Mouse (Mus musculus): ENCODE results near the gene Fam178b.
"Not testable (repeated sequence)": the region's sequence is repeated elsewhere in the genome, so short reads cannot be mapped to it uniquely, and the experiment has no call there.

Fam178b gene

DNA sequence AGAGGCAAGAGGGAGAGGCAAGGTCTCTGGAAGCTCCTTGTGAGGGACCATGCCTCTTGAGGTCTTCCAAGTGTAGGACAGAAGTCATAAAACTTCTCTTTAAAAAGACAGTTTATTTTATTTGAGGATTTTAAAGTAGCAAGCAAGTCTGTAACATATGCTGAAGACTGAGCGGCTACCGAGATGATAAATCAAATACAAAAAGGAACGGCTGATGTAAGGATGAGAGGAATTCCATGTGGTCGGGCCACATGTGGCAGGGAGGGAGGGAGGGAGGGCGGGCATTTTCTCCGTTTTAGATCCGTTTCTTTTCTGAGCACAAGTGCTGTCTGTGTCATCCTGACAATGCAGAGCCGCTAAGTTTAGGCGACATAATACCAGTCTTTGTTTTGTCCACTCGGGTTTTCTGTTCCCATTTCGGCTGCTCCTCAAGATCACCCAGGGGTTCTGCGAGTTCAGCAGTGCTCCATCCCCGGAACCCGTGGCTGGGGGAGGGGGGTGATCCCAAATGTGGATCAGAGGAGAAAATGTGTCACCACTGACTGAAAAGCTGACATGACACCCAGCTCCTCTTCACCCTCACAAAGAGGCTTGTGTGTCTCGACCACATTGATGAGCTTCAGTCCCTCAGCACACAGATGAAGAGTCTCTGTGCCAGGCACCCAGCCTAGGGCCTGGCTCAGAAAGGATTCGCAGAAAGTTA lies 10.2 kb downstream of the Fam178b start:
- no peak for DNase-seq (ENCODE audit: low spot score in 2 of 2)

DNA sequence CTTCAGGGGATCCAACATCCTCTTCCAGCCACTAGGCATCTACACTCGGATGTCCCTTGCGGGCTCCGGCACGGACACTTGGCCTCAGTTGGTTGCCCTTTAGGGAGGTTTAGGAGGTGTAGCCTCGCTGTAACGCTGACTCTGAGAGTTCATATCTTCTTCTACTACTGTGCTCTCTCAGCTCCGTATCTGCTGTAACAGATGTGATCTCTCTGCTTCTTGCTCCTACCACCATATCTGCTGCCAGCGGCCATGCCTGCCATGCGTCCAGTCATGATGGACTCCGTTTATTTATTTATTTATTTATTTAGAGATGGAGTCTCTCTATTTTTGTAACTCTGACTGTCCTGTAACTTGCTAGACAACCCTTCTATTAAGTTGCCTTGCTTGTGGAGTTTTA lies 11.7 kb downstream of the Fam178b start:
- no peak for DNase-seq (ENCODE audit: low spot score in 2 of 2)

DNA sequence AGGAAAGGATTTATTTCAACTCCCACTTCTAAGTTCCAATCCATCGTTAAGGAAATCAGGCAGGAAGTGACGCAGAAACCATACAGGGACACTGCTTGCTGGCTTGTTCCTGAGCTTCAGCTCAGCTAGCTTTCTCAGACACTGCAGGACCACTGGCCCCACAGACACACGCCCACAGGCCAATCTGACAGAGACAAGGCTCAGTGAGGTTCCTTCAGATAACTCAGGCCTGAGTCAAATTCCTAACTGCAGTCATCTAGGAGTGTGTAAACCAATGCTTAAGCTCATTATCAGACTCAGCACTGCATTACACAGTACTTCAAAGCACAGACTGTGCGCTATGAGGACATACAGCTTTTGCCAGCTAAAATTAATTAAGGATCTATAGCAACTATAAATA lies 12.7 kb downstream of the Fam178b start:
- DNase-seq (ENCODE audit: low spot score in 2 of 2): no peak

DNA sequence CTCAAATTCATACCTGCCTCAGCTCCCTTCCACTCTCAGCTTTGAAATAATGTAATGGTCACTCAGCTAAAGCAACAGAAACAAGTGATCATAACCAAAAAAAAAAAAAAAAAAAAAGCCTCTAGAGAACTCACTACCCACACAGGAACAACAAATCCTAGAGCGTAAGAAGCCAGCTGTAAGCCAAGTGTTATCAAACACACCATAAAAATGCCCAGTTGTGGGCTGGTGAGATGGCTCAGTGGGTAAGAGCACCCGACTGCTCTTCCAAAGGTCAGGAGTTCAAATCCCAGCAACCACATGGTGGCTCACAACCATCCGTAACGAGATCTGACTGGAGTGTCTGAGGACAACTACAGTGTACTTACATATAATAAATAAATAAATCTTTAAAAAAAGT lies 15.0 kb downstream of the Fam178b start:
- not testable (repeated sequence) for DNase-seq (ENCODE audit: low spot score in 2 of 2)

DNA sequence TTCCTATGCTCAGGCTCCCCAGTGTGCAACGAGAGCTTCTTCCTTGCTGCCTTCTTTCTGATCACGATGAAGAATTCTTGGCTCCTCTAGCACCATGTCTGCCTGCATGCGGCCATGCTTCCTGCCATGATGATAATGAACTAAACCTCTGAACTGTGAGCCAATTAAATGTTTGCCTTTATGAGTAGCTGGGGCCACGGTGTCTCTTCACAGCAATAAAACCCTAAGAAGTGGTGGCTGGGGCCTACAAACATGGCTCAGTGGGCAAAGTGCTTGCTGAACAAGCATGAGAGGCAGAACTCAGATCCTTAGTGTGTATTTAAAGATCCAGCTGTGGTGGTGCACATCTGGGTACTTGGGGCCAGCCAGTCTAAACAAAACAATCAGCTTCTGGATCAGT lies 17.0 kb downstream of the Fam178b start:
- DNase-seq (ENCODE audit: low spot score in 2 of 2): no peak

DNA sequence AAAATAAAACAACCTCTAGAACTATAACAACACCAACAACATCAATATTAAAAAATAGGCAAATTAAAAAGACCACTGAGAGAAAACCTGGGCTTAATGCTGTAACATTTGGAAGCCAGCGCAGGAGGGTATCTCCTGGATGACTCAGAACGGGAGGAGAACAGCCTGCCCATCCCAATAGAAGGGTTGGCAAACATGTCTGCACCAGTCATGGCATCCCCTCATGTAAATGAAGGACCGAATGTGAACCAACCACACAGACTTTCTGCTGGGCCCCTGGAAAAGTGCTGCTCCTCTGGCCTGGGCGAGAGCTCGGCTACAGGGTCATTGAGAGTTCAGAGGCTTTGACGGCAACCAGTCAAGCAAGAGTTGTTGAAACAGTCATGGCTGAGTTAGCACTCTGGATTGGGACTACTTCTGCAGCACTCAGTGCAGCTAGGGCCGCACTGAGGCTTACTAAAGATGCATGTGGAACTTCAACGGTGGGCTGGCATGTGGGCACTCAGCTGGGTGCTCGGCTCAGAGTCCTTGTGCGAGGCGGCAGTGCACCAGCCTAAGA lies 17.7 kb downstream of the Fam178b start:
- DNase-seq (ENCODE audit: low spot score in 2 of 2): no peak

DNA sequence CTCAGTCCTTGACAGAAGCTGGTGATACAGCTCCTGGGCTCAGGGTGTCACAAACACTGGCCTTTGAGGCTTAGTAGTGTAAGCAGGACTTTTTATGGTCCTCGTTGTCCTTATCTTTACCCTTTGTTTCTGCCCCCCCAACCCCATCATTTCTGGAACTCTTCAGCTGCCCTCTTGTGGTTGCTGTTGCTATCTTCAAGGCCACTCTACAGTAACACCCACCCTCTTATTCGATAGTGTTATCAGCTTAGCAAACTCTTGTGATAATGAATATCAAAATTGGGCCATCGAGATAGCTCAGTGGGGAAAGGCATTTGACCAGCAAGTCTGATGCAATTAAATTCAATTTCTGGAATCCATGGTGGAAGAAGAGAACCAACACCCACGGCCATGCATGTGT lies 18.5 kb downstream of the Fam178b start:
- no peak for DNase-seq (ENCODE audit: low spot score in 2 of 2)

DNA sequence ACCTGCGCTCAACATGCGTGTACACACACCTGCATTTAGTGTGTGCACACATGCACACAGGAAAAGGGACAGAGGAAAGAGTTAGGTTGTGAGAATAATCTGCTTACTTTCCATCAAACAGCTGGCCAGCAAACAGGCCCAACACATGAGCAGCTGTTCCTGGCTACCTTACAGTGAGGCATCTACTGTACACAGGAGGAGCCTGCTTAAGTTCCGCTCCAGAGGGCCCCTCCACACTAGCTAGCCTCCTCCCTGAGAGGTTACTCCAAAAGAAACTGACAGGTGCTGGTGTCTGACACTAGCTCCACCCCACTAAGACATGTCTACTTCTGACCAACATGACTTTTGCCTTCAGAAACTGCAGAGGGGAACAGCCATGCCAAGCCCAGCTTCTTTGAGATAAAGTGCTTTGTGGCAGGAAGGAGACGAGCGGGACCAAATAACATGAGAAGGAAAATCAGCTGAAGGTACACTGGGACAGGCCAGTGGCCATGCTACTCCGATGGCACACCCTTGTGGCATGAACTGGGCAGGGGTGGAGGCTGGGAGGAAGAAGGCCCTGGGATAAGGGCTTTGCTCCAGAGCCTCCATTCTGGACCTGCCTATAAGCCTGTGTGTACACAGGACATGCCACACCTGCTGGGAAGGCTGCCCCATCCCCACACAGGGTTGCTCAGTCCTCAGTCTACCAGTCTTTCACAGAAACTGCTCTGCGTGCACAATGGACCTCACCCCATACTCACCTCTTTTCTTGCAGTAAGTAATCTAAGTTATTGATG lies 24.2 kb downstream of the Fam178b start:
- no peak for DNase-seq (ENCODE audit: low spot score in 2 of 2)

DNA sequence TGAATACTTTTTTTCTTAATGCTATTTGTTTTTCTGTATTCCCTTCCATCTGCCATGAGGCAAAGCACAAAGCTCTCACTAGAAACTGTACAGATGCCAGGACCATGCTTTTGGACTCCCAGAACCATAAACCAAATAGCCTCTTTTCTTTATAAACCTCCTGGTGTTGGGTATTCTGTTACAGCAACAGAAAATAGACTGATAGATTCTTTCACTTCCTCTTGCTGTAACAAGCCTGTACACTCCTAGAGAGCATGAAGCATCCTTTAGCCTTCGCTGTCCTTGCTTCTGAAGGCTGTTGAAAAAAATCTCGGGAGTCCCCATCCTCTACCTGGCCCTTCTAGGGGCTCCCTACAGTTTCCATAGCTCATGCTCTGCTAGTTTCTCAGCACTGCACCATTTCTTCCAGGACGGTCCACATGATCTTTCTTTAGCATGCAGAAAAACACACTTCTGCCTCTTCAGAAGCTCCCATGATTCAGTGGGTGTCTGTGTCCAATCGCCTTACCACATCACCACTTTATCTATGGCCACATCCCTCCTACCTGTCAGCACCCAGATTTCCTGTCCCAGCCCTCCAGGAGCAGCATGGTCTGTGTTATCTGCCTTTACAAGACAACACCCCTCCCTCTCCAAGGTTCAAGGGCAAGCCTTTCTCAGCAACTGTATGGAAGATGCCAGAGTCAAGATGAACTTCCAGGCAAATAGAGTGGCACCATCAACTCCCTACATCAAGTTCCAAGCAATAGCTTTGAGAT lies 25.1 kb downstream of the Fam178b start:
- no peak for DNase-seq (ENCODE audit: low spot score in 2 of 2)

DNA sequence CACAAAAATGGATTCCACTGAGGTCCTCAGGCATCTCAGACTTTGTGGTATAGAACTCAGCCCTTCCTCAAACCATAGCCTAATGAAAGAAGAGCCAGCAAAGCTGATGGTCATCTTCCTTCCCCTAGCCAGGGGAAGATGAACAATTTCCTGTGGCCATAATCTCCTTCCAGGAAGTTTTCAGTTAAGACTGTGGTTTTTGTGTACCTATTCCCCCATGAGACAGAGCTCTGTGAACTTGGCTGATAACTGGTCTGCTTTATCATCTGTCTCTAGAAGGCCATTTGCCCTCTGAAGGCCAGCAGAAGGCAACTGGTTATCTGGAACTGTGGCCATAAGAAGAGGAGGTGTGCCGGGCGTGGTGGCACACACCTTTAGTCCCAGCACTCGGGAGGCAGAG lies 26.8 kb downstream of the Fam178b start:
- DNase-seq (ENCODE audit: low spot score in 2 of 2): no peak

DNA sequence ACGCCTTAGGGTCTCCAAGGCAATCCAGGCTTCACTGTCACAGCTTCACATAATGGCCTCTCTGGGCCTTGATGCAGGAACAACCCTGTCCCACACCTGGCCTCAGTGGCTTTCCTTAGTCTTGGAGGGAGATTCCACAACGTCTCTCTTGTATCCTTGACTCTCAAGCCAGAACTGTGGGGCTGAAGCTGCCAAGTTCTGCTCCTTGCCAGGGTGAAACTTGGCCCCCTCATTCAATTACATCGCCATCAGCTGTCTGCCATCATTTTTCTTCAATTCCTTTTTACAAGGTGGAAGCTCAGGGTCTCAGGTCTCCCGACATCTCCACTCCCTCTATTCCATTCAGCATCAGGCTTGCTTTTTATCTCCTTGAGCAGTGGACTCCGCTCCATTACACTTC lies 27.9 kb downstream of the Fam178b start:
- DNase-seq (ENCODE audit: low spot score in 2 of 2): no peak

DNA sequence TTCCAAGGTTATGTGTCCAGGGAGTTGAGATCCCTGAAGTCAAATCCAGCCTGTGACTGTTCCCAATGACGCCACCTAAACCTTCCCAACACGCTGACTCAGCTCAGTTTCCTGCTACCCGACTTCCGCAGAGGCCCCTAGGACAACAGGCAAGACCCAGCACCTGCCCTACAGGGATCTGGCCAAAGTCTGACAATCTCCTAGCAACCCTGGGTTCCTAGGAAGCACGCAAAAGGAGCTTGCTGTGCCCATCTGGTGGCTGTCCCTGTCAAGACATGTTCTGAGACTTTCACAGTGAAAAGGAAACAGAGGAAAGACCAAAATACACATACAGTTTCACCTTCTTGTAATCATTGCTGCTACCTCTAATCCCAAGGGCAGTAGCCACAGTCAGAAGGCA lies 35.4 kb downstream of the Fam178b start:
- DNase-seq (ENCODE audit: low spot score in 2 of 2): peak; percentile 33 to 57

DNA sequence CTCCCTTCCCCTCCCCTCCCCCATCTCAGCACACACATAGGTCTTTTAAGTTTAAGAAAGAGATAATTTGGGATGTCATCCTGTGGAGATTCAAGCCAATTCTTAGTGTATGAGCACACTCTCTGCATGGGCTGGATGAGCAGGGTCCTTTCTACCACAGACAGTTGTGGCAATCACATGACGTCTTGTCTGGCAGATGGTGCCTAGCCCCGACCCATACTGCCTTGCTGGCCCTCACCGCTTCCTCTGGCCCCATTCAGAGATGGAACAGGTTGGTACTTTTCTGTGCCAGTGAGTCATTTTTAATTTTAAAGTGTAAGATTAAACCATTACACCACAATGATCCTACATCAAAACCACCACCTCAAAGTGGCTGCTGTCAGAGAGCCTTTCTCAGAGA lies 36.7 kb downstream of the Fam178b start:
- DNase-seq (ENCODE audit: low spot score in 2 of 2): no peak

DNA sequence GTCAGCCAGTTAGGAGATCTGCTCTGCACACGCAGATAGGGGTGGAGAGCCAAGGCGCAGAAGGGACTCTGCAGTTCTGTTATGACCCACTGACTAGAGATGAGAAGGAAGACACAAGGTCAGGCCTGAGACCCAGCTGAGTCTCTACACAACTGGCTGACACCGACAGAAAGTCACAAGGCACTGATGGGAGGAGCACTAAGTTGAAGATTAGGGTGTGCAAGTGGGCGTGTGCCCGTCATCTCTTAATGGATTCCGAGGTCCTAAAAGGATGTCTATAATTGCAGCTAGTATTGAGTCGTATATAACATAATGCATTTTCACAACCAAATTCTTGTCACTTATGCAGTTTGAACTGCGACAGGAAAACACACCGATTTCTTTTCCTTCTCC lies 38.4 kb downstream of the Fam178b start:
- DNase-seq (ENCODE audit: low spot score in 2 of 2): no peak

DNA sequence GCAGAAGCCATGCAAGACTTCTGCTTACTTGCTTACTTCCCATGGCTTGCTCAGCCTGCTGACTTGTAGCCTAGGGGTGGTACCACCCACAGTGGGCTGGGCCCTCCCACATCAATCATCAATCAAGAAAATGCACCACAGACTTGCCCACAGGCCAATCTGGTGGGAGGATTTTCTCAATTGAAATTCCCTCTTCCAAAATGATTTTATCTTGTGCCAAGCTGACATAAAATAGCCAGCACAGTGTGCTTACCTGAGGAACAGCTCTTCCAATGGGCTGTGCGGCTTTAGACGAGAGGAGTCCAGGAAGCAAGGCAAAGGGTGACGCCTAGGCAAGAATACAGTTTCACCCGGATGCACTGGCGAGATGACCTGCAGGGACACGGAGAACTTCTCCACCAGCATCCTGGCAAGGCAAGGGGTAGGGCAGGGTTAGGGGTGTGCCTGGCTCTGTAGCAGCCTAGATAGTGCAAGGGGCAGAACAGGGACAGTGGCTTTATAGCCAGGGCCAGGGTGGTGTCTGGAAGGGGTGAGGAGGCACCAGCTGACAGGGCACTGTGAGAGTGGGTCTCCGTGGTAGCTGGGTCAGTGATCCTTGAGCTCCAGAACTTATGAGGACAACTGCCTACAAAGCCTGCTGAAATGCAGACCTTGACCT lies 38.9 kb downstream of the Fam178b start:
- DNase-seq (ENCODE audit: low spot score in 2 of 2): no peak

DNA sequence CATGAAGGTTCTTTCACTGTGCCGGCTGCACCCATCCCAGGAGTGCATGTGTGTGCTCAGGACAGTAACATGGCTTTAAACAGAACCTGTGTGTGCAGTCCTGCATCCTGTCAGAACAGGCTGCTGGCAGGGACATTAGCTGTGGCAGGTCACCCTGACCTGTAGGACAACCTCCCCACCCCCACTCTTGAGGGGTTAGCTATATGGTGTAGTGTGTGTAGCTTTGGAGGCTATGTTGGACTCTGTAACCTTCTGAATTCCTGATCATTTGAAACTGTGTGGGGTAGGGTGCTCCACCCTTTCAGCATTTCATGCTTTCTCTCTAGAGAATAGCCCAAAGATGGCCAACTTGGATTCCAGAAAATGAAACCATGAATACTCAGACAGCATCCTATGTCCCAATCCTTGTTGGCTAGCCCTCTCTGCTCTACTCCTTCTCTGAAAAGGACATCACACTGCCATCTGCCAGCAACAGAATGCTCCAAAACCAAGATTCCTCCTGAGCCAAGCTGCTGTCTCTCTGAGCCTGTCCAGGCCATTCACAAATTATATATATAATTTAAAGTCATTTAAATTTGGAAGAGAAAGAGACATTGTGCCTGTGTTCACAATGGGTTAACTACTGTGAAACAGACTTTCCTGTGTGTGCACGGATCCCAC lies 47.0 kb downstream of the Fam178b start:
- DNase-seq (ENCODE audit: low spot score in 2 of 2): no peak

DNA sequence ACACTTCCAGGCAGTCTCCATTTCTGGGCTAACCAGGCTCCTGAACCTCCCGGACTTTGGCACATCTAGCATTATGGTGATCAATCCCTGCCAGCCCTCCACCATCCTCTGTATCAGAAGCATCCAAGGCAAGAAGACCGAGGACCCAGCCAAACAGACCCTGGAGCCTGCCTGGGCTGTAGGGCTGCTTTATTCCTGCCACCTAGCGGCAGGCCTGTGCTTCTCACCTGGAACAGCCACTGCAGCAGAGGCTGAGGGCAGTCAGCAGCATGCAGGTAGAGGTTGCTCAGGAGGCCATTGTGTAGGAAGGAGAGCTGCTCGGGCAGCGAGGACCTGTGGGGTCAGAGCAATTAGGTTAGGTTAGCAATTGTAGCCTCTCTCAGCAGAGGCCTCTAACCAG lies 48.0 kb downstream of the Fam178b start:
- peak; percentile 67 to 73 for DNase-seq (ENCODE audit: low spot score in 2 of 2)

DNA sequence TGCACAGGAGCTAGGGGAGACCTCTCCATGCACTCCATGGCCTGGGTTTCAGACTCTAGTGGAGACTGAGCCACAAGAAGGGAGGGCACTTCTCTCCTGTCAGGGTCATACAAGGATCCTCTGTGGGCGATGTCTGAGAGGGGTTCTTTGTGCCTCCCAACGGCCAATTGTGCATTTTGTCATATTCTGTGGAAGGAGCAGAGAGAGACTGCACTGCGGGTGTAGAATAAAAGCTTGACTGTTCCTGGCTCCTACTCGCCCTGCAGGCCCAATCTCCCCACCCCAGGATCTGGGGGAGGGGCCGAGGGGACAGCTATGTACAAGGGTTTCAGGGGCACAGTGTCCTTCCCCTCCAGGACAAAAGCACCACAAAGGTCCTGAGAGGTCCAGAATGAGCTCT lies 49.1 kb downstream of the Fam178b start:
- no peak for DNase-seq (ENCODE audit: low spot score in 2 of 2)

DNA sequence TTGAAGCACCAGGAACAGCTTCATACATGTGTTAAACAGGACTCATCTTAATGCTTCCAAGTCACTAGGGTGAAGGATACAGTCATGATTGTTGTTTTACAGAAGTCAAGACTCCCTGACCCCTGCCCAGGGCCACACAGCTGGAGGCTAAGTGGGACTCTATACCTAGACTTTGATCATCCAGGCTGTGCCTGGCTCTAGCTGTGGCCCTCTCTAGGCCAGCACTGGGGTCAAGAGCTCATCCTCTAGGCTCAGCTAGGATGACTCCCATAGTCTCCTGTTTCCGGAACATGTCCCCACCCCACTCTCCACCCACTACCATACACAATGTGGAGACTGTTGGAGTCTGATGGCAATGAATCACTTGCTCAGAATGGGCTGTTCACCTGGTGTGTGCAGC lies 50.1 kb downstream of the Fam178b start:
- DNase-seq (ENCODE audit: low spot score in 2 of 2): no peak

DNA sequence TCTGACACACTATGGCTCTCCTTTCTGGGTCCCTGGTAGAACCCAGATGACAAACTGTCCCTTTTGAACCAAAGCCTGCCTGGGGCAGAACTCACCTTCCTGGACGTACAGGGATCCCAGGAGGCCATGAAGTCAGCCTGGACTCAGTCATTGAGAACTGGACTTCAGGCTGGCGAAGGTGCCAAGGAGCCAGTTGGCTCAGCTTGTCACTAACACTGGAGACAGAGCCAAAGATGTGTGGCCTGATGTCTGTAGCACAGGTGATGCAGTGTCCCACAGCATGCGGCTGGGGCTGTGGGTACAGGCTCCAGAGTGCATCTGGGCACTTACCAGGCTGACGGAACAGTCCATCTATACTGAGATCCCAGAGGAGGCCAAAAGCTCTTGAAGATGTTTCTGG lies 50.9 kb downstream of the Fam178b start:
- no peak for DNase-seq (ENCODE audit: low spot score in 2 of 2)

DNA sequence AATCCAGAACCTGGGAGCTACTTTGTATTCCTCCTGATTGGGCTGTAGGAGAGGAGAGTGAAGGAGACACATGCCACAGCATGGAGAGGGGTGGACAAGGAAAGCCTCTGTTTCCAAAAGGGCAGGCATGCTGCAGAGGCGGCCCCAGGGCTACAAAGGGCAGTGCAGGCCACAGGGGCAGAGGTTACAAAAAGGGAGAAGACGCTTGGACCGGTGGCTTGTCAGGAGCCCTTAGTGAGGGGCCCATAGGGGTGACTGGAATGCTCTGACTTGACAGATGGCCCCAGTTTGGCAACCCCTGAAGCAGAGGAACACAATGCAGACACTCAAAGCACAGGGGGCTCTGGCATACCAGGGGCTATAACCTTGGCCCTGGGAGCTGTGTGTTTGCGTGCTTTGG lies 51.6 kb downstream of the Fam178b start:
- DNase-seq (ENCODE audit: low spot score in 2 of 2): no peak

Data from urinary bladder, postnatal 36 days (tissue).